Mouse (Mus musculus): Measurements from ENCODE around the gene Parp9.
"Not testable (repeated sequence)": the region's sequence is repeated elsewhere in the genome, so short reads cannot be mapped to it uniquely, and the experiment has no call there.

Parp9 gene

GRCm38 (mm10) chr16:35932179-35933055 lies 5.9 kb upstream of the Parp9 start:
- no peak for DNase-seq (ENCODE audit: low spot score)

DNA sequence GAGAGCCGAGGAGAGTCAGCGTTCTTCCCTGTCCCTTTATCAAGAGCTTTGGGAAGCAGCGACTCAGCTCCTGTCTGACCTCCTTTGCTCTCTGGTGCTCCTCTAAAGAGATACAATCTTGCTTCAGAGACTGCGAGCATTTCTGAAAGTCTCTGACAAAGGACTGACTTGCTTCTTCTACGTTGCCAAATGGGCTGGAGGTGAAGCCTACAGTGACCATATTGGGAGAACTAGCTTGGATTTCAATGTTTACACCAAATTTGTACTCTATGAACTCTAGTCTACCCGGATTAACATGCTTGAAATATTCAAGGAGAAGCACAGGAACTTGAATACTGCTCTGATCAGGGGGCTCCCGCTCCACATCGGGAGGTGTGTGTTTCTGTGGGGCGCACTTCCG lies 5.1 kb upstream of the Parp9 start:
- DNase-seq (ENCODE audit: low spot score) = no peak

DNA sequence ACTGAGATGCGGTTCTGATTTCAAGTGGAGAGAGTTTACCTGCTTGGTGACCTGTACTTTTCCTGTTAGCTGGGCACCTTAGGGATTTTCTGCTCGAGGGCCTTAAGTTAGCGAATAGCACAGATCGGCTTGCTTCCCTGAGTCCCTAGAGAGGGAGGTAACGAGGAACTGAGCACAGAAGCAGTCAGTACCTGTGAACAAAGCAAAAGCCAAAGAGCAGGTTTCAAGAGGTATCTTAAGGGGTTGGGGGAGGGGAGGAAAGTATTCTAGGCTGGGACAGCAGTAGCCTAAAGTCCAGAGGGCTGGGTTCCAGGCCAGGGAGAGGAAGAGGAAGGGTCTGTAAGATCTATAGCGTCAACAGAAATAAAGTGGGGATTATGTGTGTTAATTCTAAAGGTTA lies 991 bp downstream of the Parp9 start:
- DNase-seq (ENCODE audit: low spot score) = no peak

GRCm38 (mm10) chr16:35939690-35940089 lies 1.4 kb downstream of the Parp9 start:
- peak; percentile 75 for DNase-seq (ENCODE audit: low spot score)

- DNase-seq (ENCODE audit: low spot score) = no peak
Observed at GRCm38 (mm10) chr16:35941382-35941781, 3.1 kb downstream of the Parp9 start.

GRCm38 (mm10) chr16:35949264-35949663 lies 11.0 kb downstream of the Parp9 start:
- no peak for DNase-seq (ENCODE audit: low spot score)

GRCm38 (mm10) chr16:35951216-35951615 lies 12.9 kb downstream of the Parp9 start:
- no peak for DNase-seq (ENCODE audit: low spot score)

- DNase-seq (ENCODE audit: low spot score) = no peak
Observed at GRCm38 (mm10) chr16:35952628-35953130, 14.4 kb downstream of the Parp9 start.

GRCm38 (mm10) chr16:35965991-35966390 lies 27.7 kb downstream of the Parp9 start:
- DNase-seq (ENCODE audit: low spot score) = not testable (repeated sequence)

DNA sequence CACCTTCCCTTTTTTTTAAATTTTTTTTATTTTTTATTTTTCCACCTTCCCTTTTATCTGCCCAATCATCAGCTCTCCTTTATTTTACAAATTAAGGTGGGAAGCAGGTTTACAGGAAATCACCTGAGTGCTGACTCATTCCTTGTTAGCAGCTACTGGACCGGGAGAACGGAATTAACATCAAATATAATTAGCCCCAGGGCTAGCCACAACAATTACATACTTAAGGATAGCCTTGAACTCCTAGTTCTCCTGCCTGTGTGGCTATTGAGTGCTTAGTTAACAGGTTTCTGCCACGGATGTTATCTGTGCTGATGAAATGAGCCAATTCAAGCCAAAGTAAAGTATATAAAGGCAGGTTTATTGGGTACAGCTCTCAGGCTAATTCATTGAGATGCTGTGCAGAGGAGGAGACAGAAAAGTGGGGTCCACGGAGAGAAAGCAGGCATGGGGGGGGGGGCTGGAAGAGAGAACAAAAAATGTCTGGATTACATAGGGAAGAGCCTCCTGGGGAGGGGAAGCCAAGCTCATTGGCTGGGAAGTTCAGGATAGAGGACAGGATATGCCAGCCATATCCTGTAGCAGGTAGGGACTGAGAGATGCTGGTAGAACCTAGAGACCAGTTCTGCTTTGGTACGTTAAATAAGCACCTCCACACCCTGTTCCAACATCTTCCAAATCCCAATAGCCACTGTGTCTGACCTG lies 28.3 kb downstream of the Parp9 start:
- no peak for DNase-seq (ENCODE audit: low spot score)

GRCm38 (mm10) chr16:35967319-35967718 lies 29.0 kb downstream of the Parp9 start:
- DNase-seq (ENCODE audit: low spot score) = no peak

- no peak for DNase-seq (ENCODE audit: low spot score)
Observed at GRCm38 (mm10) chr16:35968149-35968548, 29.9 kb downstream of the Parp9 start.

GRCm38 (mm10) chr16:35974021-35974420 lies 35.8 kb downstream of the Parp9 start:
- no peak for DNase-seq (ENCODE audit: low spot score)

DNA sequence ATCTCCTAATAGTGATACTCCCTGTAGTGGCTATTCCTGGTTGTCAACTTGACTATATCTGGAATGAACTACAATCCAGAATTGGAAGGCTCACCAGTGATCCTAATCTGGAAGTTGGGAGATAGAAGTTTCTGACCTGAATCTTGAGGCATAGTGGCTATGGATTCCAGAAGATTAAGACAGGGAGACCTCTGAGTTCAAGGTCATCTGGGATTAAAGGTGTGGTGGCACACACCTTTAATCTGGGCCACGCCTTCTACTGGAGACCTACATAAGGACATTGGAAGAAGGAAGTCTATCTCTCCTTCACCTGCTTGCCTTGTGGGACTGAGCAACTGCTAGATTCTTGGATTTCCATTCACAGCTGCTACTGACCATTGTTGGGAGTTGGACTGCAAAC lies 40.2 kb downstream of the Parp9 start, which contains the start of gene Kpna1:
Gene Kpna1, plus strand, starts transcription at position 301 of the 400 bp plus-strand sequence.
- DNase-seq (ENCODE audit: low spot score) = not testable (repeated sequence)

DNA sequence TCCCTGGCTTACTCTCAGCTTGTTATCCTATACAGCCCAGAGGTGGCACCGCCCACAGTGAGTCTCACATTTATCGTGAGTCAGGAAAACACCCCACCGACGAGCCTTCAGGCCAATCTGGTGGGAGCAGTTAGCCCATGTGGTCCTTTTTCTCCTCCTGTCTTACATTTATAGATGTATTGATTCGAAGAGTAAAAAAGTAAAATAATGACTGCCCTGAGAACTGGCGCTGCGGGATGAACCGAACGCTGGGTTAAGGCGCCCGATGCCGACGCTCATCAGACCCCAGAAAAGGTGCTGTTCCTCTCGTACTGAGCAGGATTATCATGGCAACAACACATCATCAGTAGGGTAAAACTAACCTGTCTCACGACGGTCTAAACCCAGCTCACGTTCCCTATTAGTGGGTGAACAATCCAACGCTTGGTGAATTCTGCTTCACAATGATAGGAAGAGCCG lies 43.1 kb downstream of the Parp9 start:
- DNase-seq (ENCODE audit: low spot score) = peak; percentile 100

DNA sequence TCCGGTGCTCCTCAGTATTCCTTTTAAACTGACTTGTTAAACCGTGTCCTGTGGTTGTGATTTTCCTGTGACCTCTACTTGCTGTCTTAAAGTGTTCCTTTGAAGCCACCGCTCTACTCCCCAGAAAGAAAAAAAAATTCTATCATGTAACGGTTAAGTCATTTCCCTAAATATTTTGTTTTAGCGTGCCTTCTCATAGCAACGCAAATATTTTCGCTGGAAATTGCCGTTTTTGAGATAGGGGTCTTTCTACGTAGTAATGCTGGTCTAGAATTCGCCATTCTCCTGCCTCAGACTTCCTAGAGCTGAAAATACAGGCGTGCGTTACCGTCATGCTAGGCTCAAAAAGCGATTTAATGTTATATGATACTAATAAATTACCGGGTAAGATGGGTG lies 44.2 kb downstream of the Parp9 start:
- DNase-seq (ENCODE audit: low spot score) = no peak

DNA sequence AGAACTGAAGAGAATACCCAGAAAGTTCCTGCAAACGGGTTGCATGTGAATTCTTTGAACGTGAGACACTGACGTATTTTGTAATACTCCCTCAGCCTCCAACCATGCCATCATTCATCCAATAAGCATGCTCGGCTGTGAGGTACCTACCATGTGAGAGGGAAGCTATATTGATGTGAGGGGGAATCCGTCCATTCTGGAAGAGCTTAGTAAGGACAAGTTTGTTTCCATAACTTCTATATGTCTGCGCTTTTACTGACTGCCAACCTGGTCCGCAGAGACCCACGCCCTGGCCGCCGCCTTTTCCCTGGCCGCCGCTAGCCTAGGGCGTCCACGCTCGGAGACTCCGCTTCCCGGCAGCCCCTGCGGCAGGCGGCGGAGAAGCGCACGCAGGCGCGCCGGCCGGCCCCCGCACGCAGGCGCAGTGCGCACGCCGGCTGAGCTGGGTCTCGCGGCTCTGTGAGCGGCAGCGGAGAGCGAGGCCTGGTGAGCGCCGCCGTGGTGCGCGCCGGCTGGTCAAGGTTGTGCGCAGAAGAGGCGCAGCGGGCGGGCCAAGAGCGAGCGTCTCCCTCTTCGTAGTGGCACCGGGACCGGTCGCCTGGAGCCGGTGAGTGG lies 44.7 kb downstream of the Parp9 start:
- peak; percentile 91 for DNase-seq (ENCODE audit: low spot score)

DNA sequence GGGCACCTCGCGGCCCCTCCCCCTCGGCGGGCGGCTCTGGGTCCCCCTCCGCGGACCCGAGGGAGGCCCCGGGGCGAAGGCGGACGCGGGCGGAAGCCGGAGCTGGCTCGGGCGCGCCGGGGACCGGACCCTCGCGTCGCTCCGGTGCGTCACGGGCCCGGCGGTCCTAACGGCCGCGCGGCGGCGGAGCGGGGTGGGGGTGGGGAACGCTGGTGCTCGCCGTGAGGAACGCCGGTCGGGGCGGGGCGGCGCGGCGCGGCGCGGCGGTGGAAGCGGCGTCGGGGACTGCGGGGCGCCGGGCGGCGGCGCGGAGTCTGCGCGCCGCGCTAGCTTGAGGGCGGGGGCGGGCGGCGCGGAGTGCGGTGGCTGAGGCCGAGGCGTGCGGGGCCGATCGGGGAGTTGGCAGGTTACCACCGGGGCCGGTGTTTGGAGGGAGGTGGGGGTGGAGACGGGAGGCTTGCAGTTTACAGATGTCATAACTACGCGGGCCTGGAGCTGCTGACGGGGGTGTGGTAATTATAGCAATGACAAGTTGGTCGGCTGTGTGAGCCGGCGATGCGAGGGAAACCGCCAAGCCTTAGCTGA lies 45.3 kb downstream of the Parp9 start:
- peak; percentile 37 for DNase-seq (ENCODE audit: low spot score)

DNA sequence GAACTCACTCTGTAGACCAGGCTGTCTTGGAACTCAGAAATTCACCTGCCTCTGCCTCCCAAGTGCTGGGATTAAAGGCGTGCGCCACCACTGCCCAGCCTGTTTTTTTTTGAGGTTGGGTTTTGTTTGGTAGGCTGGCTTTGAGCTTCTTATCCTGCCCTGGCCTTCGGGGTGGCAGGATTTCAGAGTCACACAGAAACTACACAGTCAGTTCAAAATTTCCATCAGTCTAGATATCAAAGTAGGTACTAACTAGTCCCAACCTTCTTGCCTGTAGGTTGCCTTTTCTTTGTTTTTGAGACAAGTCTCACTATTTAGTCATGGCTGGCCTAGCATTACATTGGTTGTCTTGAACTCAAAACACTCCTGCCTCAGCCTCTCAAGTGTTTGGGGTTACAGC lies 46.2 kb downstream of the Parp9 start:
- DNase-seq (ENCODE audit: low spot score) = no peak

GRCm38 (mm10) chr16:35987930-35988329 lies 49.7 kb downstream of the Parp9 start:
- DNase-seq (ENCODE audit: low spot score) = no peak

GRCm38 (mm10) chr16:35992391-35992790 lies 54.1 kb downstream of the Parp9 start:
- DNase-seq (ENCODE audit: low spot score) = no peak

GRCm38 (mm10) chr16:35993316-35993715 lies 55.0 kb downstream of the Parp9 start:
- no peak for DNase-seq (ENCODE audit: low spot score)
